Mouse (Mus musculus): ENCODE results near the gene Rpp14. TPM values are rescaled to one million over a fixed set of nuclear protein-coding genes. Genes with fewer than 3 reads are reported as not detected.

The Rpp14 gene
- 38.1 and 48.7 TPM in 2 replicates for polyA plus RNA-seq (2012; ENCODE audit: insufficient read depth, insufficient read length, missing spikeins)

- Histone ChIP-seq H3K4me3 (ENCODE audit: insufficient read depth, low read depth, low read length) (peak within 1 kb of the TSS; percentile 75), H3K27ac (replicated peaks; ENCODE audit: low read depth, low read length) (peak within 1 kb of the TSS; percentile 94), H3K4me1 (ENCODE audit: control insufficient read depth, insufficient read depth, insufficient read length, low read length) (peaks cover 2% of the 10 kb centered on the region; the same call in 1 of the 2 replicates)
Observed at GRCm38 (mm10) chr14:8080165-8080679, at the start of gene Rpp14. Gene Rpp14, plus strand, starts transcription at chr14:8080367.

DNA sequence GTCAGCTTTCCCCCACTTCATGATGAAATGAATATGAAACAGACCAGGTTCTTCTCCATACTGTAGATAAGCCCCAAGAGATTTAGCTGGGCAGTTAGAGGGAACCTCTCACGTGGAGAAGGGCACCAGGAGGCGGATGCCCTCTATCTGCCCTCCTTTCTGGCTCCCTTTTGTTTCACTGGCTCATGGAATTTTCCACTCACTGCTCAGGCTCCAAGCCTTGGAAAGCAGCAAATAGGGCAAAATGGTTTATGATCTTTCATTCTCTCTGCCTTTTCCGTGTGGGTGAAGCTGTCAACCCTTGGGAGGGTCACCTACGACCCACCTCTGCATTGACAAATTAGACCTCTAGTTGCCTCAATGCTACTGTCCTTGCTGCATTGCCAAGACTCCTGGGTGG is 49.6 kb upstream of the Rpp14 start:
- Histone ChIP-seq H3K27ac (replicated peaks; ENCODE audit: low read depth, low read length) (peak overlapping the region; percentile 77), H3K4me1 (ENCODE audit: control insufficient read depth, insufficient read depth, insufficient read length, low read length) (peaks cover 9% of the 10 kb centered on the region)

GRCm38 (mm10) chr14:8032087-8032944 is 47.9 kb upstream of the Rpp14 start:
- Histone ChIP-seq H3K27ac (replicated peaks; ENCODE audit: low read depth, low read length) (0 out of 2 replicates have a peak overlapping the region, but pooled peaks have one; percentile 4), H3K4me3 (ENCODE audit: insufficient read depth, low read depth, low read length) (no peak overlapping the region)

More for the DNA sequence above, 49.6 kb upstream of the Rpp14 start:
- no peak overlapping the region for H3K4me3 ChIP-seq (ENCODE audit: insufficient read depth, low read depth, low read length)

GRCm38 (mm10) chr14:8034561-8034960 is 45.6 kb upstream of the Rpp14 start:
- Histone ChIP-seq H3K4me3 (ENCODE audit: insufficient read depth, low read depth, low read length) (no peak overlapping the region), H3K27ac (replicated peaks; ENCODE audit: low read depth, low read length) (peak overlapping the region; percentile 84), H3K4me1 (ENCODE audit: control insufficient read depth, insufficient read depth, insufficient read length, low read length) (peaks cover 20% of the 10 kb centered on the region)

More at GRCm38 (mm10) chr14:8032087-8032944, 47.9 kb upstream of the Rpp14 start:
- peaks cover 18% of the 10 kb centered on the region for H3K4me1 ChIP-seq (ENCODE audit: control insufficient read depth, insufficient read depth, insufficient read length, low read length)

GRCm38 (mm10) chr14:8035951-8036350 is 44.2 kb upstream of the Rpp14 start:
- Histone ChIP-seq H3K4me3 (ENCODE audit: insufficient read depth, low read depth, low read length) (no peak overlapping the region), H3K27ac (replicated peaks; ENCODE audit: low read depth, low read length) (peak overlapping the region; percentile 72; the same call in 1 of the 2 replicates), H3K4me1 (ENCODE audit: control insufficient read depth, insufficient read depth, insufficient read length, low read length) (peaks cover 18% of the 10 kb centered on the region)

GRCm38 (mm10) chr14:8036406-8036805 is 43.8 kb upstream of the Rpp14 start:
- H3K4me3 ChIP-seq (ENCODE audit: insufficient read depth, low read depth, low read length), result no peak overlapping the region
- H3K27ac ChIP-seq (replicated peaks; ENCODE audit: low read depth, low read length), result no peak overlapping the region
- peaks cover 18% of the 10 kb centered on the region for H3K4me1 ChIP-seq (ENCODE audit: control insufficient read depth, insufficient read depth, insufficient read length, low read length)

- no peak overlapping the region for H3K4me3 ChIP-seq (ENCODE audit: insufficient read depth, low read depth, low read length)
- peak overlapping the region; percentile 37; the same call in 1 of the 2 replicates for H3K27ac ChIP-seq (replicated peaks; ENCODE audit: low read depth, low read length)
- H3K4me1 ChIP-seq (ENCODE audit: control insufficient read depth, insufficient read depth, insufficient read length, low read length), result peaks cover 15% of the 10 kb centered on the region
Observed at GRCm38 (mm10) chr14:8038150-8038549, 42.0 kb upstream of the Rpp14 start.

DNA sequence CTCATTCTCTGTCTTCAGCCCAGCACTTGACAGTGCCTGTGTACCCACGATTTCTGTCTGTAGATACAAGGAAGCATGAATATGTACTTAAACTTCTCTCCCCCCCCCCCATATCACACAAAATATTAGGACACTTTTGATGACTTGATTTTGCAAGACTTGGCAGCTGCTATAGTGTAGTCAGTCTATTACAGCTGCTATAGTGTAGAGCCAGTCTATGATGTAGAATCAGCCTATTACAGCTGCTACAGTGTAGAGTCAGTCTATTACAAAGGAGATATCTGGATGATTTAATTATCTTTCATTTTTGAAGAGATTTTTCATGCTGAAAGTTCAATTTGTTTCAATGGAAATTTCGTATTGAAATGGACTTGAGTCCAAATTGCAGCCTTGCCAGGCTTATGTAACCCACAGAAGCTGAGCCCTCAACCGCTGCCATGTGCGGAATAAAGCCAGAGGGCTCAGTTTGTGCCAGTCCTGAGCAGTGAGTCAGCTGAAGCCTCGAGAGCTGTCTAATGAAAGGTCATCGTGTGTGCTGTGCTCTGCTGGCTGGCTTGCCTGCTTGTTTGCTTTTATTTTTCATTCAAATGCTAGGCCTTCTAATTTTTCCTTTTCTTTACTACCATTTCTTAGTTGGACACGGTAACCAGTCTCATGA is 41.2 kb upstream of the Rpp14 start:
- peak overlapping the region; percentile 62 for H3K27ac ChIP-seq (replicated peaks; ENCODE audit: low read depth, low read length)
- peaks cover 15% of the 10 kb centered on the region for H3K4me1 ChIP-seq (ENCODE audit: control insufficient read depth, insufficient read depth, insufficient read length, low read length)
- no peak overlapping the region for H3K4me3 ChIP-seq (ENCODE audit: insufficient read depth, low read depth, low read length)

DNA sequence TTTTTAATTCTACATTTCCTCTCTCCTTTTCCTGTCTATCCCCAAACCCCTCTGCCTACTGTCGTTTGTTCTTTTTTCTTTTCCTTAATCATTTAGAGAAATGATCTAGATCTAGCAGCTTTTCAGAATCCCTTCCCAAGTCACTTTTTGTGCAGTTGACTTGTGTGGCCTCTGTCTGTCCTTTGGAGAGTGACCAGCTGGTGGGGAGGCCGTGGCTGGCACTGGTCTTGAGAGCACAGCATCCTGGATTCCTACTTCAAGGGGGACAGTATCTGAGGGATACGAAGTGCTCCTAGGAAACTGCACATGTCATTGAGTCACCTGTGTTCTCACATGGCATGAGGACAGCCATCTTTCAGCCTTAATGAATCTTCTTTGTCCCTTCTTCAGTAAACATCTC is 40.0 kb upstream of the Rpp14 start:
- Histone ChIP-seq H3K4me1 (ENCODE audit: control insufficient read depth, insufficient read depth, insufficient read length, low read length) (peaks cover 12% of the 10 kb centered on the region), H3K27ac (replicated peaks; ENCODE audit: low read depth, low read length) (0 out of 2 replicates have a peak overlapping the region, but pooled peaks have one; percentile 56), H3K4me3 (ENCODE audit: insufficient read depth, low read depth, low read length) (no peak overlapping the region)

GRCm38 (mm10) chr14:8040911-8041678 is 39.1 kb upstream of the Rpp14 start:
- no peak overlapping the region for H3K4me3 ChIP-seq (ENCODE audit: insufficient read depth, low read depth, low read length)
- H3K4me1 ChIP-seq (ENCODE audit: control insufficient read depth, insufficient read depth, insufficient read length, low read length), result peaks cover 6% of the 10 kb centered on the region
- H3K27ac ChIP-seq (replicated peaks; ENCODE audit: low read depth, low read length), result no peak overlapping the region

GRCm38 (mm10) chr14:8042120-8042519 is 38.0 kb upstream of the Rpp14 start:
- no peak overlapping the region for H3K4me3 ChIP-seq (ENCODE audit: insufficient read depth, low read depth, low read length)
- H3K27ac ChIP-seq (replicated peaks; ENCODE audit: low read depth, low read length), result no peak overlapping the region
- peaks cover 3% of the 10 kb centered on the region for H3K4me1 ChIP-seq (ENCODE audit: control insufficient read depth, insufficient read depth, insufficient read length, low read length)

DNA sequence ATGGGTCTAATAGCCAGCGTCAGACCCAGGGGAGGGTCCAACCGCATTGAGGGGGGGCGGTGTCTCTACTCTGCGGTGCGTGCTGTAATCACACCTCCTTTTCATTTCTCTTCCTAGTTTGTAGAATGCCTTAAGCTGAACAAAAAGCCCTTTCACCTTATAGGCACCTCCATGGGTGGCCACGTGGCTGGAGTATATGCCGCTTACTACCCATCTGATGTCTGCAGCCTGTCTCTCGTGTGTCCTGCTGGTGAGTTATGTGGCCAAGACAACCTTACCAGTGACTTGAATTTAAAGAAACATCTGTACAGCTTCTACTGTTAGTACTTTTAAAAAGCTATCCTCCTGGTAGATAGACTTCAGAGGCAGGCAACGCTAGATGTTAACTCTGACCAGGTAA is 37.6 kb upstream of the Rpp14 start:
- Histone ChIP-seq H3K4me1 (ENCODE audit: control insufficient read depth, insufficient read depth, insufficient read length, low read length) (peaks cover 2% of the 10 kb centered on the region), H3K4me3 (ENCODE audit: insufficient read depth, low read depth, low read length) (no peak overlapping the region), H3K27ac (replicated peaks; ENCODE audit: low read depth, low read length) (no peak overlapping the region)

DNA sequence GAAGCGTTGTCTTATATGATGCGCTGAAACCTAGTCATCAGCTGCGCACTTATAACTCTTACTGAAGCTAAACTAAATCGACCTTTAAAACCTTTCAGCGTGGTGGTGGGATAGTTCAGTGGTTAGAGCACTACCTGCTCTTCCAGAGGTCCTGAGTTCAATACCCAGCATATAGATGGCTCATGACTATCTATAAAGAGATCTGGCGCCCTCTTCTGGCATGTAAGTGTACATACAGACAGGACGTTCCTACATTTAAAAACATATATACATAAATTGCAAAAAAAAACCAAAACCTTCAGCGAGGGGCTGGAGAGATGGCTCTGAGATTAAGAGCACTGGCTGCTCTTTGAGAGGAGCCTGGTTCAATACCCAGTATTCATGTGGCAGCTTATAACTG is 35.8 kb upstream of the Rpp14 start:
- no peak overlapping the region for H3K4me3 ChIP-seq (ENCODE audit: insufficient read depth, low read depth, low read length)
- no peaks in the 10 kb centered on the region; the same call in 1 of the 2 replicates for H3K4me1 ChIP-seq (ENCODE audit: control insufficient read depth, insufficient read depth, insufficient read length, low read length)
- H3K27ac ChIP-seq (replicated peaks; ENCODE audit: low read depth, low read length), result no peak overlapping the region

DNA sequence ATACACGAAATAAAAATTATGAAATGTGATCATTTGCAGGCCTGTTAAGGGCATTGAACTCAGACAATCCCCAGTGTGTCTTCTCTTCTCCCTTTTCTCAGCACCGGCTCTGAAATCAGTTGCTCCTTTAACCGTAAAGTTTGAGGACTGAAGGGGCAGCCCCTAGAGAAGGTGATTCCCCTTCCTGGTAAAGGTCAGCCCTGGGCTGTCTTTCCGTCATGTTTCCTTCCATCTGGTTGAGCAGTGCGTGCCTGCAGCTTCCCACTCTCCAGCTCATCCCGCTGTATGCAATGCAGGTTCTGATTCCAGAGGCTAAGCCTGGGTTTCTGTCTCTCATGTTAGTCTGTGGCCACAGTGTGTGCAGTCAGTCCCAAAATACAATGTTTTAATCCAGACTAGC is 35.4 kb upstream of the Rpp14 start:
- H3K27ac ChIP-seq (replicated peaks; ENCODE audit: low read depth, low read length), result no peak overlapping the region
- H3K4me3 ChIP-seq (ENCODE audit: insufficient read depth, low read depth, low read length), result no peak overlapping the region
- no peaks in the 10 kb centered on the region; the same call in 1 of the 2 replicates for H3K4me1 ChIP-seq (ENCODE audit: control insufficient read depth, insufficient read depth, insufficient read length, low read length)
